Mouse (Mus musculus) urinary bladder, adult 2 months (tissue): ENCODE measurements around the gene Vmn1r229. TPM values are rescaled to one million over a fixed set of nuclear protein-coding genes. Genes with fewer than 3 reads are reported as not detected.

Experiments
- DNase-seq: peaks from one replicate; pipeline ENCODE4 v3.0.0; 2022; ENCODE audit warnings: low spot score
- polyA plus RNA-seq: library from polyadenylated mRNA; depleted of rRNA; stranded (reverse); fragments of >200 nt; gene quantifications from 2 replicates; pipeline ENCODE4 v1.2.3, GENCODE M21; 2012; rRNA removed

Vmn1r229 gene
- not detected in 2 replicates for polyA plus RNA-seq

- no peak for DNase-seq
Observed at GRCm38 (mm10) chr17:20811255-20811654, at the start of gene Vmn1r229. Vmn1r229 (plus strand) TSS chr17:20811555.

GRCm38 (mm10) chr17:20786057-20786456 lies 25.3 kb upstream of the Vmn1r229 start, which contains the start of gene Vmn1r228:
Vmn1r228 (minus strand) TSS chr17:20786157.
- DNase-seq: no peak

DNA sequence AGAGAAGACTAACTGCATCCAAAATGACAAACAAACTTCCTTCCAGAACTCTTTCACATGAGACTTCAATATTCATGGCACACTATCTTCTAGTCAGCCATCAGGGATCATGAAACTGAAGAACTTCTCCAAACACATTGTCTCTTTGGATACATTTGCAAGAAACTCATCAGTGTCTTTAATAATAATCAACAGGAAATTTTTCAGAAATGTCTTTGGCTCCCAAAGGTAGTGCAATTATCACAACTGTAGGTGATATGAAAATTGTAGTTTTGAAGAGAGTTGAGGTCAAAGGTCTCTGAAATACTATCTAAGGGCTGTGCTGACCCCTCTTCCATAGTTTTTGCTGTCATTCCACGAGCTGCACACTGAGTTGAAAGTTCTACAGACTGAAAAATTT lies 28.8 kb downstream of the Vmn1r229 start, which contains the start of gene Vmn1r230:
TSS of gene Vmn1r230 (plus strand) at position 301 of the 400 bp plus-strand sequence.
- no peak for DNase-seq

Other genes starting within 250 kb of the Vmn1r229 start
- gene Vmn2r109, start 246.8 kb upstream of the Vmn1r229 start, polyA plus RNA-seq: not detected in 2 replicates
- not detected in 2 replicates for gene Vmn2r110, start 215.1 kb upstream of the Vmn1r229 start, polyA plus RNA-seq
- not detected in 2 replicates for gene Fpr-rs3, start 186.7 kb upstream of the Vmn1r229 start, polyA plus RNA-seq
- not detected in 2 replicates for gene Vmn1r226, start 128.7 kb upstream of the Vmn1r229 start, polyA plus RNA-seq
- not detected in 2 replicates for gene Vmn1r227, start 81.7 kb upstream of the Vmn1r229 start, polyA plus RNA-seq
- gene Vmn1r228, start 25.4 kb upstream of the Vmn1r229 start, polyA plus RNA-seq: not detected in 2 replicates
- gene Vmn1r230, start 28.9 kb downstream of the Vmn1r229 start, polyA plus RNA-seq: not detected in 2 replicates
- gene Vmn1r231, start 93.5 kb downstream of the Vmn1r229 start, polyA plus RNA-seq: not detected in 2 replicates
- not detected in 2 replicates for gene Vmn1r232, start 108.2 kb downstream of the Vmn1r229 start, polyA plus RNA-seq
- 186 and 228 TPM in 2 replicates for gene Ppp2r1a, start 133.8 kb downstream of the Vmn1r229 start, polyA plus RNA-seq
- not detected in 2 replicates for gene Vmn1r233, start 184.9 kb downstream of the Vmn1r229 start, polyA plus RNA-seq
- gene Zfp160, start 197.3 kb downstream of the Vmn1r229 start, polyA plus RNA-seq: 14.3 and 16.8 TPM in 2 replicates